Mouse (Mus musculus): ENCODE data around the gene Mrps18a. TPM values are rescaled to one million over a fixed set of nuclear protein-coding genes. Genes with fewer than 3 reads are reported as not detected.

The Mrps18a gene
- polyA plus RNA-seq, 1 experiment from 2014 or later = 143 TPM

DNA sequence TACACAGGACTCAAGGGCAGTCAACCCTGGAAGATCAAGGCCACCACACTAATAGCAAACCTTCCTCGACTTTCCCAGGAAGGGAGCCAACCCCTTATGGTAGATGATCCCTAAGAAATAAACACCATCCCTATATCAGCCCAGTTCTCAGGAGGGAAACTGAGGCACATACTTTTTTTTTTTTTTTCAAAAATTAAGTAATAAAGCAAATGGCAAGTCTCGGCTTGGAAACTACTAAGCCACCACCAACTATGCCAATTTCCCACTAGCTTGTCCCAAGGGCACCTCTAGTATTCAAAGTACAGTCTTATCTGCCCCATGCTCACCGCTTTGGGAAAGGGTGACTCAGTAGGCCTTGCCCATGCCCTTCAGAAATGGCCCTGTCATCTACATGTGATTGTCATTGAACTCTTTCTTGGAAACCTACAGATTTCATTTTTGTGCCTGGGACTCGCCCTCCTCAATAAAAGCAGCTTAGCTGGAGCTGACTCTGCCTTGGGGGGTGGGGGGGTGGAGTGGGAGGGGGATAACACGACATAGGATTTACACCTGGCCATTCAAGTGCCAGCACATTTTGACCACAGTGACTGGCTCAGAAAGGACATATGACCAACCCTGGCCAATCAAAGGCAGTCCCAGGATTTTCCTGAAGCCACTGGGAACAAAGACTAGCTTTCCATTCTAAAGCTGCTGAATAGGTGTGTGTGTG, 35.1 kb upstream of the Mrps18a start:
- ATAC-seq (replicated peaks; ENCODE audit: low FRiP score) = no peak
- no peak overlapping the region for H3K27ac ChIP-seq (ENCODE audit: low read depth, low read length)

DNA sequence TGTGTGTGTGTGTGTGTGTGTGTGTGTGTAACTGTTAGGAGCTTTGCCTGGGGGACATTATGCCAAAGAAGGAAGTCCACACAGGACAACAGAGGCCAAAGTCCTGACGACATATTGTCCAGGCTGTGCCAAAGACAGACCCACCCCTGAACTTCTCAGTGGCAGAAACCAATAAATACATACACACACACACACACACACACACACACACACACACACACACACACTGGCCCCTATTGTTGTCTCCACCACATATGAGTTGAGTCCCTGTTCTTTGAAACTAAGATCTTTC, 34.6 kb upstream of the Mrps18a start:
- DNase-seq (ENCODE audit: low spot score) = no peak
- H3K4me2 ChIP-seq = no peak overlapping the region
- no peak overlapping the region for H3K27ac ChIP-seq (ENCODE audit: low read depth, low read length)
- H3K4me1 ChIP-seq (replicated peaks; ENCODE audit: control insufficient read depth, insufficient read depth, low read length) = peaks cover 15% of the 10 kb centered on the region
- 76% methylated on average over 1 of the region's 1 CpGs for WGBS
- H3K9me3 ChIP-seq (ENCODE audit: control insufficient read depth, low read length) = peaks cover 3% of the 10 kb centered on the region
- no peak for ATAC-seq (replicated peaks; ENCODE audit: low FRiP score)
- H3K9ac ChIP-seq (ENCODE audit: low read depth, low read length) = no peak overlapping the region
- no peaks in the 10 kb centered on the region for H3K36me3 ChIP-seq (ENCODE audit: control insufficient read depth, insufficient read depth, low read length)
- no peak overlapping the region for H3K4me3 ChIP-seq (ENCODE audit: low read depth, low read length)
- H3K27me3 ChIP-seq (replicated peaks; ENCODE audit: control insufficient read depth, insufficient read depth, low read length) = no peaks in the 10 kb centered on the region

More for the DNA sequence above, 35.1 kb upstream of the Mrps18a start:
- DNase-seq (ENCODE audit: low spot score) = no peak
- Histone ChIP-seq H3K4me1 (replicated peaks; ENCODE audit: control insufficient read depth, insufficient read depth, low read length) (peaks cover 15% of the 10 kb centered on the region), H3K36me3 (ENCODE audit: control insufficient read depth, insufficient read depth, low read length) (no peaks in the 10 kb centered on the region), H3K9me3 (ENCODE audit: control insufficient read depth, low read length) (peaks cover 3% of the 10 kb centered on the region), H3K4me3 (ENCODE audit: low read depth, low read length) (no peak overlapping the region), H3K27me3 (replicated peaks; ENCODE audit: control insufficient read depth, insufficient read depth, low read length) (no peaks in the 10 kb centered on the region), H3K4me2 (no peak overlapping the region), H3K9ac (ENCODE audit: low read depth, low read length) (no peak overlapping the region)
- 74% methylated on average over 5 of the region's 5 CpGs for WGBS

DNA sequence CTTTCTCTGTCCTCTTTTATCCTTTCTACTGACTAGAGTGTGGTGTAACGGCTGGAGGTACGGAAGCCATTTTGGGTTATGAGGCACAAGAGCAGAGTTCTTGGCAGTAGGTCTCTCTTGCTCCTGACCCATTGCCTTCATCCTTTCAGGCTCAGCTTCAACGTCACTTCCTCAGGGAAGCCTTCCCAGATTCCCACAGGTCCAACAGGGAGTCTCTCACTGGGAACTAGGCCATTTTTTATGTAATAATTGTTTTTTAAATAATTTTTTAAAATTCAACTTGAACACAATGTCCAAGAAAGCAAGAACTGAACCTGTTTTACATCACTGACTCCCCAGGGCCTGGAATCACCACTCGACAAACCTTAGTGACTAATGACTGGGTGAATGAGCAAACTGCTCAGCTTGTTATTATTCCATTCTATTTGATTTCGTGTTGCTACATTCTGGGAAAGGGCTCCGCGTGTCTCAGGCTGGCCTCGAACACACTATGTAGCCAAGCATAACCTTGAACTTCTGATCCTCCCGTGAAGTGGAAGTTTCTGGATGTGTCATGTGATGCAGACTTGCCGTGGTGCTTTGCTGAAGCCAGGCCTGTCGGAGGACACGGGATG, 32.8 kb upstream of the Mrps18a start:
- ATAC-seq (replicated peaks; ENCODE audit: low FRiP score) (no peak), DNase-seq (ENCODE audit: low spot score) (no peak)
- Histone ChIP-seq H3K4me1 (replicated peaks; ENCODE audit: control insufficient read depth, insufficient read depth, low read length) (peaks cover 15% of the 10 kb centered on the region), H3K9me3 (ENCODE audit: control insufficient read depth, low read length) (peaks cover 3% of the 10 kb centered on the region), H3K27me3 (replicated peaks; ENCODE audit: control insufficient read depth, insufficient read depth, low read length) (no peaks in the 10 kb centered on the region), H3K9ac (ENCODE audit: low read depth, low read length) (no peak overlapping the region), H3K36me3 (ENCODE audit: control insufficient read depth, insufficient read depth, low read length) (no peaks in the 10 kb centered on the region), H3K4me3 (ENCODE audit: low read depth, low read length) (no peak overlapping the region), H3K4me2 (no peak overlapping the region), H3K27ac (ENCODE audit: low read depth, low read length) (no peak overlapping the region)
- WGBS = 92% methylated on average over 12 of the region's 12 CpGs

DNA sequence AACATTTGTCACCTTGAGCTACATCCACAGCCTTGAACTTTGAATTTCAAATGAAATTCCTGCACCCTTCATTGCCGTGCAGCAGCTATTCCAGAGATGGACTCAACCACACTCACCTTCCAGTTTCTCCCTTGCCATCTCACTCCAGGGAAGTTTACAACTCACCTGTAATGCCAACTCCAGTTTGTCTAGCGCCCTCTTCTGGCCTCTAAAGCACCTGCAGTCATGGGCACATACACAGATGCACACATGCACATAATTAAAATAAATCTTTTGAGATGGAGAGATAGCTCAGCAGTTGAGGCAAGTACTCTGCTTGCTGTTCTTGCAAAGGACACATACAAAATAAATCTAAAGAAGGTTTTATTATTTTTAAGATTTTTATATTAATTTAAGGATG, 31.7 kb upstream of the Mrps18a start:
- Histone ChIP-seq H3K27ac (ENCODE audit: low read depth, low read length) (no peak overlapping the region), H3K9ac (ENCODE audit: low read depth, low read length) (no peak overlapping the region), H3K4me3 (ENCODE audit: low read depth, low read length) (no peak overlapping the region), H3K27me3 (replicated peaks; ENCODE audit: control insufficient read depth, insufficient read depth, low read length) (no peaks in the 10 kb centered on the region), H3K36me3 (ENCODE audit: control insufficient read depth, insufficient read depth, low read length) (no peaks in the 10 kb centered on the region), H3K4me1 (replicated peaks; ENCODE audit: control insufficient read depth, insufficient read depth, low read length) (peaks cover 9% of the 10 kb centered on the region), H3K4me2 (no peak overlapping the region), H3K9me3 (ENCODE audit: control insufficient read depth, low read length) (peaks cover 3% of the 10 kb centered on the region)
- 60% methylated on average over 2 of the region's 2 CpGs for WGBS
- ATAC-seq (replicated peaks; ENCODE audit: low FRiP score) (no peak), DNase-seq (ENCODE audit: low spot score) (no peak)

DNA sequence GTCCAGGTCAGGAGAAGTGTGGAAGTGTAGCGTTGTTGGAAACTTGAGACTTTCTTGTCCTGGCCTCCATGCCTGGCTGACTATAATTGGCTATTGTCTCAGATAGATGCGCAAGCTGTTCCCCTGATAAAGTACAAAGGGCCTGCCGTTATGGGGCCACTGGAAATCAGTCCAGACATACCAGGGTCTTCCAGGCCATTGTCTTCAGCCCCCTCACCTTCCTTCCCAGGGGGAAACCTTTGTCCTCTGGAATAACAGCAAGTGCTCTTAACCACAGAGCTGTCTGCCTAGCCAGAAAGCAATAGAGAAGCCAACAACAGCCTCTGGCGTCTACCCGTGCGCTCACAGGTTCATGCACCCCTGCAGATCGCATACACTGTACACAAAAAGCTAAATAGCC, 30.4 kb upstream of the Mrps18a start:
- Histone ChIP-seq H3K27ac (ENCODE audit: low read depth, low read length) (no peak overlapping the region), H3K4me3 (ENCODE audit: low read depth, low read length) (no peak overlapping the region)
- 65% methylated on average over 7 of the region's 7 CpGs for WGBS

DNA sequence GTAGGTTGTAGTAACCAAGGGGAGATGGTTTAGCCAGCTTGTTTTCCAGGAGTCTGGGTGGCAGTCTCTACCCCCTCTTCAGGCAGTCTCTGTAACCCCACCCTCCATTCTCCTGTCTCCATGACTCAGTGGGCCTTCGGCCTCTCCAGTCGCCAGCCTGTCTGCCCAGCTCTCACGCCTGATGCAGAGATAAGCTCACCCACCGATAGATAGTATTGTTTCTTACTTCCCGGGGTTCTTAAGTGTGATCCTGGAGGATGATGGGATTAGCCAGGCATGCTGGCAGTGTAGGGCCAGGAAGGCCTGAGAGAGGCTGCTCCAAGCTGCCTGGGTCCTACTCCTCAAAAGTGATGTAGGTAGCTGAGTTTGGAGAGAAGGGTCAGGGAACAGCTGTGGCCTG, 29.7 kb upstream of the Mrps18a start:
- 43% methylated on average over 5 of the region's 5 CpGs for WGBS
- Histone ChIP-seq H3K4me3 (ENCODE audit: low read depth, low read length) (no peak overlapping the region), H3K27me3 (replicated peaks; ENCODE audit: control insufficient read depth, insufficient read depth, low read length) (no peaks in the 10 kb centered on the region), H3K9ac (ENCODE audit: low read depth, low read length) (no peak overlapping the region), H3K36me3 (ENCODE audit: control insufficient read depth, insufficient read depth, low read length) (no peaks in the 10 kb centered on the region), H3K4me2 (no peak overlapping the region), H3K4me1 (replicated peaks; ENCODE audit: control insufficient read depth, insufficient read depth, low read length) (peaks cover 2% of the 10 kb centered on the region; the same call in 1 of the 2 replicates), H3K9me3 (ENCODE audit: control insufficient read depth, low read length) (peaks cover 3% of the 10 kb centered on the region), H3K27ac (ENCODE audit: low read depth, low read length) (no peak overlapping the region)
- no peak for DNase-seq (ENCODE audit: low spot score)
- ATAC-seq (replicated peaks; ENCODE audit: low FRiP score) = no peak

More for the DNA sequence above, 30.4 kb upstream of the Mrps18a start:
- Histone ChIP-seq H3K36me3 (ENCODE audit: control insufficient read depth, insufficient read depth, low read length) (no peaks in the 10 kb centered on the region), H3K9me3 (ENCODE audit: control insufficient read depth, low read length) (peaks cover 3% of the 10 kb centered on the region), H3K4me1 (replicated peaks; ENCODE audit: control insufficient read depth, insufficient read depth, low read length) (peaks cover 2% of the 10 kb centered on the region; the same call in 1 of the 2 replicates), H3K4me2 (no peak overlapping the region), H3K27me3 (replicated peaks; ENCODE audit: control insufficient read depth, insufficient read depth, low read length) (no peaks in the 10 kb centered on the region), H3K9ac (ENCODE audit: low read depth, low read length) (no peak overlapping the region)
- ATAC-seq (replicated peaks; ENCODE audit: low FRiP score) = no peak
- no peak for DNase-seq (ENCODE audit: low spot score)

DNA sequence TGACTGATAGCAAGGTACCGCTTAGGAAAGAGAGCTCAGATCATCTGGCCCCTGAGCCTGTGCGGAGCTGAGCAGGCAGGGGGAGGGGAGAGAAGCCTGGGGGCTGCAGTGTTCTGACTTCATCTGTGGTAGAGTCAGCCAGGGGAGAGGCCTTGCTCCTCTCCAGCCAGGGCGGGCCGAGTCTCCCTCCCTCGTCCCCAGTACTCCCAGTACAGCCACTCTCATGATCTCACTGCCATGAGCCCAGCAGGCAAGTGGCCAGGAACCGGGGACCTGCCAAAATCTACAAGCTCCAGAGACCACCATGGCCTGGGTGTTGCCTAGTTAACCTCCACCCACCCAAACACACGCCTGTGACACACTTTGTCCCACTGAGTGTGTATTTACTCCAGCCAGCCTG, 29.1 kb upstream of the Mrps18a start:
- DNase-seq (ENCODE audit: low spot score) = no peak
- ATAC-seq (replicated peaks; ENCODE audit: low FRiP score) = no peak; the same call in 1 of the 2 replicates
- Histone ChIP-seq H3K9me3 (ENCODE audit: control insufficient read depth, low read length) (peaks cover 3% of the 10 kb centered on the region), H3K9ac (ENCODE audit: low read depth, low read length) (no peak overlapping the region), H3K36me3 (ENCODE audit: control insufficient read depth, insufficient read depth, low read length) (no peaks in the 10 kb centered on the region), H3K4me2 (no peak overlapping the region), H3K27me3 (replicated peaks; ENCODE audit: control insufficient read depth, insufficient read depth, low read length) (no peaks in the 10 kb centered on the region), H3K4me3 (ENCODE audit: low read depth, low read length) (no peak overlapping the region), H3K27ac (ENCODE audit: low read depth, low read length) (no peak overlapping the region), H3K4me1 (replicated peaks; ENCODE audit: control insufficient read depth, insufficient read depth, low read length) (peaks cover 6% of the 10 kb centered on the region)
- WGBS = 42% methylated on average over 7 of the region's 7 CpGs

DNA sequence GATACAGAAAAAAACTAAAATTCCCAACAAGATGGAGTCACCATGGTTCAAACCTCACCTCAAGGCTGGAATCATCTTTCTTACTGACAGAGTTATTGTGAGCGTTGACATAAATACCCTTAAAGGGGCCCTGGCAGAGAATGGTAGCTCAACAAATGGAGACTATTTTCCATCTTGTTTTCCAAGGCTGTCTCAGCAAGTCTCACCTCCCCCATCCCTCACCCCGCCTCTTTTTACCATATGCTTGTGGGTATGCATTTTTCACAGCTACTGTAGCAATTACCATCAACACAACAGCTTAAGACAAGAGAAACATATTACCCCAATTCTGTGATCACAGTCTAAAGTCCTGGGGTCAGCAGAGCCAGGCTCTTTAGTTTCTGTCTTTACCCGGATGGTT, 27.4 kb upstream of the Mrps18a start:
- ATAC-seq (replicated peaks; ENCODE audit: low FRiP score) = no peak
- Histone ChIP-seq H3K36me3 (ENCODE audit: control insufficient read depth, insufficient read depth, low read length) (no peaks in the 10 kb centered on the region), H3K9ac (ENCODE audit: low read depth, low read length) (no peak overlapping the region), H3K27me3 (replicated peaks; ENCODE audit: control insufficient read depth, insufficient read depth, low read length) (no peaks in the 10 kb centered on the region), H3K4me2 (no peak overlapping the region), H3K27ac (ENCODE audit: low read depth, low read length) (no peak overlapping the region), H3K4me3 (ENCODE audit: low read depth, low read length) (no peak overlapping the region), H3K9me3 (ENCODE audit: control insufficient read depth, low read length) (peaks cover 3% of the 10 kb centered on the region), H3K4me1 (replicated peaks; ENCODE audit: control insufficient read depth, insufficient read depth, low read length) (peaks cover 6% of the 10 kb centered on the region)
- DNase-seq (ENCODE audit: low spot score) = no peak
- WGBS = 77% methylated on average over 3 of the region's 3 CpGs

DNA sequence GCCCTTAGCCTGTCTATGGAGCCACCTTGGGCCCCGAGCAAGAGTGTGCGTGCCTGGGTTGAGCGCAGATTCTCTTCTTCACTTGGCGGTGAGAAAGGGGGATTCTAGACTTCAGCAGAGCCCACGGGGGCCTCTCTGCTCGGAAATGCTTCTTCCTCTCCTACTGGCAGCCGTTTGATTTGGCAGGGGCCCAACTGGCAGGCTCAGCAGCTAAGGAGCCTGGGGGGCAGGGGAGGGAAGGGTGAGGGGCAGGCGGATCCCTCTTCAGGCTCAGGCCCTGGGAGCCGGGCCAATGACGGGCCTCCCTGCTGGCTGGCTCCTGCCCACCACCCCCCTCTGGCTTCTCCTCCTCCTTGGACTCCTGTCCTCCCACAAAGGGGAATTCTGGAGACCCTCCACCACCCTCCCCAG, 26.7 kb upstream of the Mrps18a start:
- ATAC-seq (replicated peaks; ENCODE audit: low FRiP score) (peak; percentile 34; the same call in 1 of the 2 replicates), DNase-seq (ENCODE audit: low spot score) (peak; percentile 51)
- H3K27ac ChIP-seq (ENCODE audit: low read depth, low read length) = peak overlapping the region; percentile 16; the same call in 1 of the 2 replicates
- H3K27me3 ChIP-seq (replicated peaks; ENCODE audit: control insufficient read depth, insufficient read depth, low read length) = no peaks in the 10 kb centered on the region
- H3K4me1 ChIP-seq (replicated peaks; ENCODE audit: control insufficient read depth, insufficient read depth, low read length) = peaks cover 6% of the 10 kb centered on the region
- 29% methylated on average over 10 of the region's 10 CpGs for WGBS
- no peaks in the 10 kb centered on the region for H3K36me3 ChIP-seq (ENCODE audit: control insufficient read depth, insufficient read depth, low read length)
- peaks cover under 1% of the 10 kb centered on the region for H3K9me3 ChIP-seq (ENCODE audit: control insufficient read depth, low read length)
- H3K4me2 ChIP-seq = peak overlapping the region; percentile 4; the same call in 1 of the 2 replicates
- H3K9ac ChIP-seq (ENCODE audit: low read depth, low read length) = no peak overlapping the region
- no peak overlapping the region for H3K4me3 ChIP-seq (ENCODE audit: low read depth, low read length)
